Mouse (Mus musculus) ES-E14 (cell line): ENCODE measurements around the gene Adh6b. TPM values are rescaled to one million over a fixed set of nuclear protein-coding genes. Genes with fewer than 3 reads are reported as not detected.

Source experiments
- DNase-seq: peaks from one replicate; pipeline ENCODE4 v3.0.0-alpha.2; 2013; ENCODE audit warnings: low read depth, low spot score
- H3K27ac ChIP-seq: 2 replicates; pipeline ENCODE4 v1.5.1; 2012; ENCODE audit warnings: low read depth, mild to moderate bottlenecking, low read length, moderate library complexity, mixed read lengths; ENCODE audit not compliant: poor library complexity, insufficient read depth, severe bottlenecking
- H3K36me3 ChIP-seq: 2 replicates; pipeline ENCODE4 v1.6.1; 2012; ENCODE audit warnings: mild to moderate bottlenecking, low read length, moderate library complexity, mixed read lengths; ENCODE audit not compliant: control insufficient read depth, poor library complexity, insufficient read depth, severe bottlenecking
- H3K4me1 ChIP-seq, 2 experiments: fragments of 150-350 bp in 1 of 2; sonication (generic) in 1 of 2; 2 replicates each; pipeline ENCODE4 v1.6.1; 2012; ENCODE audit warnings: low read length in 2 of 2, mild to moderate bottlenecking in 1 of 2, mixed read lengths in 1 of 2; ENCODE audit not compliant: control insufficient read depth in 2 of 2, insufficient read depth in 2 of 2, poor library complexity in 1 of 2
- H3K4me3 ChIP-seq, 2 experiments: fragments of 150-350 bp in 1 of 2; sonication (generic) in 1 of 2; 2 replicates each; pipeline ENCODE4 v1.5.1; 2012; ENCODE audit warnings: low read length in 2 of 2, low read depth in 1 of 2, mild to moderate bottlenecking in 1 of 2, mixed read lengths in 1 of 2; ENCODE audit not compliant: insufficient read depth in 1 of 2, poor library complexity in 1 of 2, severe bottlenecking in 1 of 2
- H3K9ac ChIP-seq: 2 replicates; pipeline ENCODE4 v1.6.1; 2012; ENCODE audit warnings: low read depth, mild to moderate bottlenecking, low read length, mixed read lengths; ENCODE audit not compliant: poor library complexity, insufficient read depth, severe bottlenecking
- H3K9me3 ChIP-seq: fragments of 150-350 bp; sonication (generic); 2 replicates; pipeline ENCODE4 v1.6.1; 2012; ENCODE audit warnings: low read depth, mild to moderate bottlenecking, low read length; ENCODE audit not compliant: control insufficient read depth, insufficient read depth
- MAFK ChIP-seq: IDR thresholded peaks from 2 replicates; pipeline ENCODE4 v1.6.1; 2014; ENCODE audit warnings: mild to moderate bottlenecking, low read depth, low read length, inconsistent platforms; ENCODE audit not compliant: insufficient read depth
- ZNF384 ChIP-seq: IDR thresholded peaks from 2 replicates; pipeline ENCODE4 v1.6.1; 2012; ENCODE audit warnings: low read depth, low read length, inconsistent platforms
- in situ Hi-C, 2 experiments: fragments of 600-800 bp; cut with MboI; formaldehyde crosslinking; loops; one replicate each; pipeline ENCODE4 v1.15.1; 2025; ENCODE audit warnings: low sequenced_read_pairs in 2 of 2, inconsistent platforms in 1 of 2; ENCODE audit not compliant: unreplicated experiment in 2 of 2
- total RNA-seq: library from RNA; depleted of rRNA; stranded (reverse); fragments of 300-350 nt; gene quantifications from 2 replicates; pipeline ENCODE4 v1.2.3, GENCODE M21; 2012; rRNA removed

The Adh6b gene
- total RNA-seq, 1 experiment = not detected

DNA sequence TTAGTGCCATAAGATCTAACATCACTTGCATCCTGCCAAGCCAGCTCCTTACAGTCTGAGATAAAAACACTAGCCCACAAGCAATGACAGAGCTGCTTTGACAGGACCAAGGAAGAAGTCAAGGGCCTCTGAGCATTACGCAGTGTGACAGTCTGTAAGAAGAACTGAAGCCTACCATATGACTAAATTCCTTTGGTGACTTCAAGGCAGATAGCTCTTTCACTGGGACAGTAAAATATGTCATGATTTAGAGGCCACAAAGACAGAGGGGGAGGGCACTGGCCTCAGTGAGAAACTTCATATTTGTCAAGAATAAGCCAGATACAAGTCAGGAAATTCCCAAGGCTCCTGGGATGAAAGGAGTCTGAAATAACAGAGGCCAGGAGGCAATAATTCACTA is 66.3 kb downstream of the Adh6b start:
- TF ChIP-seq MAFK (no peak), ZNF384 (no peak)
- H3K27ac ChIP-seq = no peak overlapping the region
- H3K4me1 ChIP-seq = no peaks in the 10 kb centered on the region
- H3K9ac ChIP-seq = no peak overlapping the region
- in situ Hi-C loops = no loop called here
- H3K36me3 ChIP-seq = no peaks in the 10 kb centered on the region
- H3K9me3 ChIP-seq = no peaks in the 10 kb centered on the region
- H3K4me3 ChIP-seq = no peak overlapping the region
- no peak for DNase-seq

Other genes starting within 250 kb of the Adh6b start
- 16.2 and 16.5 TPM in 2 replicates for gene Trmt10a, start 198.3 kb upstream of the Adh6b start, total RNA-seq
- 10.3 and 10.8 TPM in 2 replicates for gene Mttp, start 196.8 kb upstream of the Adh6b start, total RNA-seq
- gene 4930579F01Rik, start 147.9 kb upstream of the Adh6b start, total RNA-seq = not detected in 2 replicates
- 0.36 and 0.48 TPM in 2 replicates for gene Adh7, start 124.0 kb upstream of the Adh6b start, total RNA-seq
- 0.36 TPM in 1 of 2 replicates, not detected in the other for gene Adh1, start 80.8 kb upstream of the Adh6b start, total RNA-seq
- not detected in 2 replicates for gene Adh6a, start 28.5 kb upstream of the Adh6b start, total RNA-seq
- 0.48 and 0.98 TPM in 2 replicates for gene Adh4, start 73.7 kb downstream of the Adh6b start, total RNA-seq
- 222 and 245 TPM in 2 replicates for gene Adh5, start 101.3 kb downstream of the Adh6b start, total RNA-seq
- gene Metap1, start 147.7 kb downstream of the Adh6b start, total RNA-seq = 50.8 and 67.7 TPM in 2 replicates
- 202 and 235 TPM in 2 replicates for gene Eif4e, start 184.4 kb downstream of the Adh6b start, total RNA-seq